Mouse (Mus musculus) MEL (cell line): ENCODE results near the gene Senp1. TPM values are rescaled to one million over a fixed set of nuclear protein-coding genes. Genes with fewer than 3 reads are reported as not detected.

Experiments
- DNase-seq: peaks from one replicate; pipeline ENCODE4 v3.0.0; 2011; ENCODE audit warnings: low read depth, low spot score
- H3K27ac ChIP-seq: 2 replicates; pipeline ENCODE4 v1.5.1; 2012; ENCODE audit warnings: low read depth, mild to moderate bottlenecking, control low read depth, low read length, moderate library complexity; ENCODE audit not compliant: control insufficient read depth
- H3K27me3 ChIP-seq, 2 experiments: fragments of 150-350 bp in 1 of 2; sonication (generic) in 1 of 2; 2 replicates each; pipeline ENCODE4 v1.6.1; 2012; ENCODE audit warnings: low read length in 2 of 2, mild to moderate bottlenecking in 2 of 2, improper control_type of control experiment in 1 of 2, moderate library complexity in 1 of 2; ENCODE audit not compliant: insufficient read depth in 2 of 2, control insufficient read depth in 1 of 2
- H3K36me3 ChIP-seq, 2 experiments: 2 replicates each; pipeline ENCODE4 v1.6.1; 2012 to 2014; ENCODE audit warnings: low read length in 2 of 2, improper control_type of control experiment in 1 of 2, inconsistent platforms in 1 of 2, mild to moderate bottlenecking in 1 of 2; ENCODE audit not compliant: insufficient read depth in 2 of 2, control insufficient read depth in 1 of 2
- H3K4me1 ChIP-seq, 2 experiments: fragments of 150-350 bp in 1 of 2; sonication (generic) in 1 of 2; 2 replicates each; pipeline ENCODE4 v1.6.1; 2012; ENCODE audit warnings: low read length in 2 of 2, improper control_type of control experiment in 1 of 2, mild to moderate bottlenecking in 1 of 2; ENCODE audit not compliant: insufficient read depth in 2 of 2, control insufficient read depth in 1 of 2
- H3K4me3 ChIP-seq, 2 experiments: fragments of 150-350 bp in 1 of 2; sonication (generic) in 1 of 2; 2 replicates each; pipeline ENCODE4 v1.5.1; 2012; ENCODE audit warnings: low read depth in 2 of 2, low read length in 2 of 2, mild to moderate bottlenecking in 2 of 2, moderate library complexity in 2 of 2, control low read depth in 1 of 2, improper control_type of control experiment in 1 of 2; ENCODE audit not compliant: control insufficient read depth in 1 of 2, insufficient read depth in 1 of 2
- H3K79me2 ChIP-seq: 2 replicates; pipeline ENCODE4 v1.6.1; 2012; ENCODE audit warnings: mild to moderate bottlenecking, low read length, moderate library complexity; ENCODE audit not compliant: control insufficient read depth, poor library complexity, insufficient read depth
- H3K9ac ChIP-seq: 2 replicates; pipeline ENCODE4 v1.6.1; 2012; ENCODE audit warnings: low read depth, mild to moderate bottlenecking, control low read depth, low read length, moderate library complexity; ENCODE audit not compliant: control insufficient read depth, poor library complexity, severe bottlenecking
- H3K9me3 ChIP-seq: fragments of 150-350 bp; sonication (generic); replicated peaks from 2 replicates; pipeline ENCODE4 v1.6.1; 2012; ENCODE audit warnings: mild to moderate bottlenecking, low read length, improper control_type of control experiment, moderate library complexity; ENCODE audit not compliant: insufficient read depth
- BHLHE40 ChIP-seq: IDR thresholded peaks from 2 replicates; pipeline ENCODE4 v1.6.1; 2012; ENCODE audit warnings: low read depth, mild to moderate bottlenecking, inconsistent platforms, low read length, improper control_type of control experiment, borderline replicate concordance
- CHD1 ChIP-seq: IDR thresholded peaks from 2 replicates; pipeline ENCODE4 v1.6.1; 2012; ENCODE audit warnings: low read depth, mild to moderate bottlenecking, inconsistent platforms, low read length, improper control_type of control experiment
- CHD2 ChIP-seq: IDR thresholded peaks from 2 replicates; pipeline ENCODE4 v1.6.1; 2011; ENCODE audit warnings: low read length, improper control_type of control experiment
- E2F4 ChIP-seq: IDR thresholded peaks from 2 replicates; pipeline ENCODE4 v1.6.1; 2011; ENCODE audit warnings: low read depth, low read length, improper control_type of control experiment, borderline replicate concordance
- ELF1 ChIP-seq: IDR thresholded peaks from 2 replicates; pipeline ENCODE4 v1.6.1; 2014; ENCODE audit warnings: low read depth, mild to moderate bottlenecking, inconsistent platforms, low read length, improper control_type of control experiment, moderate library complexity
- EP300 ChIP-seq, 2 experiments: IDR thresholded peaks; 2 replicates each; pipeline ENCODE4 v1.6.1; 2011; ENCODE audit warnings: improper control_type of control experiment in 2 of 2, low read length in 2 of 2, low read depth in 1 of 2, mild to moderate bottlenecking in 1 of 2
- ETS1 ChIP-seq: IDR thresholded peaks from 2 replicates; pipeline ENCODE4 v1.6.1; 2012; ENCODE audit warnings: low read depth, mild to moderate bottlenecking, inconsistent platforms, low read length, improper control_type of control experiment, moderate library complexity
- GABPA ChIP-seq: IDR thresholded peaks from 2 replicates; pipeline ENCODE4 v1.6.1; 2012; ENCODE audit warnings: low read depth, mild to moderate bottlenecking, inconsistent platforms, low read length, improper control_type of control experiment, moderate library complexity
- GATA1 ChIP-seq: IDR thresholded peaks from 2 replicates; pipeline ENCODE4 v1.6.1; 2011; ENCODE audit warnings: low read depth, low read length, improper control_type of control experiment
- HCFC1 ChIP-seq: IDR thresholded peaks from 2 replicates; pipeline ENCODE4 v1.6.1; 2012; ENCODE audit warnings: low read depth, mild to moderate bottlenecking, inconsistent platforms, low read length, improper control_type of control experiment, moderate library complexity
- KAT2A ChIP-seq: conservative IDR thresholded peaks from 2 replicates; pipeline ENCODE4 v1.6.1; 2012; ENCODE audit warnings: low read depth, low read length, improper control_type of control experiment, inconsistent platforms
- MAFK ChIP-seq: IDR thresholded peaks from 2 replicates; pipeline ENCODE4 v1.6.1; 2011; ENCODE audit warnings: low read depth, mild to moderate bottlenecking, low read length, improper control_type of control experiment, borderline replicate concordance
- MAX ChIP-seq: IDR thresholded peaks from 2 replicates; pipeline ENCODE4 v1.6.1; 2011; ENCODE audit warnings: low read length, improper control_type of control experiment
- MAZ ChIP-seq: IDR thresholded peaks from 2 replicates; pipeline ENCODE4 v1.6.1; 2012; ENCODE audit warnings: low read depth, mild to moderate bottlenecking, inconsistent platforms, low read length, improper control_type of control experiment
- MEF2A ChIP-seq: IDR thresholded peaks from 2 replicates; pipeline ENCODE4 v1.6.1; 2014; ENCODE audit warnings: low read depth, mild to moderate bottlenecking, inconsistent platforms, low read length, improper control_type of control experiment; ENCODE audit not compliant: poor library complexity, insufficient replicate concordance, severe bottlenecking; ENCODE audit errors: extremely low read depth
- MXI1 ChIP-seq: IDR thresholded peaks from 2 replicates; pipeline ENCODE4 v1.6.1; 2011; ENCODE audit warnings: mild to moderate bottlenecking, low read depth, low read length, improper control_type of control experiment
- MYB ChIP-seq: IDR thresholded peaks from 2 replicates; pipeline ENCODE4 v1.6.1; 2011; ENCODE audit warnings: mild to moderate bottlenecking, low read depth, low read length, improper control_type of control experiment
- MYC ChIP-seq: IDR thresholded peaks from 2 replicates; pipeline ENCODE4 v1.6.1; 2011; ENCODE audit warnings: low read depth, mild to moderate bottlenecking, low read length, improper control_type of control experiment, moderate library complexity
- NELFE ChIP-seq: IDR thresholded peaks from 2 replicates; pipeline ENCODE4 v1.6.1; 2011; ENCODE audit warnings: low read depth, low read length, improper control_type of control experiment
- NRF1 ChIP-seq: IDR thresholded peaks from 2 replicates; pipeline ENCODE4 v1.6.1; 2014; ENCODE audit warnings: low read depth, mild to moderate bottlenecking, inconsistent platforms, low read length, improper control_type of control experiment, moderate library complexity; ENCODE audit not compliant: poor library complexity, insufficient read depth, severe bottlenecking
- POLR2A ChIP-seq, 2 experiments: IDR thresholded peaks; 2 replicates each; pipeline ENCODE4 v1.6.1; 2011 to 2012; ENCODE audit warnings: low read length in 2 of 2, mild to moderate bottlenecking in 2 of 2, control low read depth in 1 of 2, improper control_type of control experiment in 1 of 2, low read depth in 1 of 2, moderate library complexity in 1 of 2; ENCODE audit not compliant: control insufficient read depth in 1 of 2, insufficient read depth in 1 of 2, poor library complexity in 1 of 2
- POLR2AphosphoS2 ChIP-seq: IDR thresholded peaks from 2 replicates; pipeline ENCODE4 v1.6.1; 2011; ENCODE audit warnings: low read length, improper control_type of control experiment
- POLR2AphosphoS5 ChIP-seq: IDR thresholded peaks from 2 replicates; pipeline ENCODE4 v1.6.1; 2012; ENCODE audit warnings: low read depth, borderline replicate concordance, mild to moderate bottlenecking, inconsistent platforms, low read length, moderate library complexity, mixed read lengths
- RAD21 ChIP-seq: IDR thresholded peaks from 2 replicates; pipeline ENCODE4 v1.6.1; 2011; ENCODE audit warnings: mild to moderate bottlenecking, low read depth, low read length, improper control_type of control experiment
- RCOR1 ChIP-seq: IDR thresholded peaks from 2 replicates; pipeline ENCODE4 v1.6.1; 2012; ENCODE audit warnings: low read depth, mild to moderate bottlenecking, inconsistent platforms, low read length, improper control_type of control experiment
- SIN3A ChIP-seq: IDR thresholded peaks from 2 replicates; pipeline ENCODE4 v1.6.1; 2012; ENCODE audit warnings: low read length, improper control_type of control experiment, inconsistent platforms
- SMC3 ChIP-seq: IDR thresholded peaks from 2 replicates; pipeline ENCODE4 v1.6.1; 2011; ENCODE audit warnings: low read depth, low read length, improper control_type of control experiment
- TAL1 ChIP-seq: IDR thresholded peaks from 2 replicates; pipeline ENCODE4 v1.6.1; 2012; ENCODE audit warnings: mild to moderate bottlenecking, inconsistent platforms, low read length, moderate library complexity, mixed read lengths
- TBP ChIP-seq: IDR thresholded peaks from 2 replicates; pipeline ENCODE4 v1.8.0; 2011; ENCODE audit warnings: low read depth, low read length, improper control_type of control experiment
- TCF12 ChIP-seq: IDR thresholded peaks from 2 replicates; pipeline ENCODE4 v1.6.1; 2014; ENCODE audit warnings: low read depth, mild to moderate bottlenecking, inconsistent platforms, low read length, improper control_type of control experiment, moderate library complexity
- USF1 ChIP-seq: IDR thresholded peaks from 2 replicates; pipeline ENCODE4 v1.6.1; 2014; ENCODE audit warnings: low read depth, mild to moderate bottlenecking, inconsistent platforms, low read length, improper control_type of control experiment, moderate library complexity
- USF2 ChIP-seq, 2 experiments: IDR thresholded peaks; 2 replicates each; pipeline ENCODE4 v1.6.1; 2011 to 2012; ENCODE audit warnings: improper control_type of control experiment in 2 of 2, low read length in 2 of 2, borderline replicate concordance in 1 of 2, inconsistent platforms in 1 of 2, low read depth in 1 of 2, mild to moderate bottlenecking in 1 of 2; ENCODE audit not compliant: insufficient read depth in 1 of 2
- ZC3H11A ChIP-seq: IDR thresholded peaks from 2 replicates; pipeline ENCODE4 v1.6.1; 2012; ENCODE audit warnings: low read depth, mild to moderate bottlenecking, inconsistent platforms, low read length, improper control_type of control experiment
- ZKSCAN1 ChIP-seq: IDR thresholded peaks from 2 replicates; pipeline ENCODE4 v1.6.1; 2012; ENCODE audit warnings: low read depth, mild to moderate bottlenecking, inconsistent platforms, low read length, improper control_type of control experiment, moderate library complexity
- ZMIZ1 ChIP-seq: IDR thresholded peaks from 2 replicates; pipeline ENCODE4 v1.6.1; 2012; ENCODE audit warnings: low read depth, mild to moderate bottlenecking, inconsistent platforms, low read length, improper control_type of control experiment, moderate library complexity
- ZNF384 ChIP-seq: IDR thresholded peaks from 2 replicates; pipeline ENCODE4 v1.6.1; 2012; ENCODE audit warnings: low read depth, mild to moderate bottlenecking, inconsistent platforms, low read length, improper control_type of control experiment
- polyA plus RNA-seq, 2 experiments: library from polyadenylated mRNA; stranded (reverse) in 1 of 2; unstranded in 1 of 2; fragments of >175 nt in 1 of 2; fragments of >200 nt in 1 of 2; gene quantifications; 2 replicates each; pipeline versions ENCODE4 v1.2.1 to v1.2.4; 2012; ENCODE audit warnings: low replicate concordance in 2 of 2, low read depth in 1 of 2; ENCODE audit not compliant: insufficient read length in 2 of 2, insufficient read depth in 1 of 2, missing spikeins in 1 of 2
- total RNA-seq: library from RNA; depleted of rRNA; stranded (reverse); fragments of 300-350 nt; gene quantifications from 2 replicates; pipeline ENCODE4 v1.2.3, GENCODE M21; 2012

Gene Senp1
- total and polyA plus RNA-seq, 3 experiments: 34.1 to 96.5 TPM; not detected in 1

GRCm38 (mm10) chr15:98092372-98093120, 998 bp downstream of the Senp1 start, which contains the start of gene Pfkm:
Gene Pfkm (plus strand): TSS chr15:98092589.
- H3K27me3 ChIP-seq: no peaks in the 10 kb centered on the region
- H3K9me3 ChIP-seq: no peaks in the 10 kb centered on the region
- peaks cover 56% of the 10 kb centered on the region for H3K79me2 ChIP-seq
- H3K4me1 ChIP-seq: peaks cover 22 to 23% of the 10 kb centered on the region in 2 experiments
- H3K9ac ChIP-seq: peak within 1 kb of the TSS; percentile 89
- H3K27ac ChIP-seq: peak within 1 kb of the TSS; percentile 97
- H3K36me3 ChIP-seq: peaks cover 8 to 35% of the 10 kb centered on the region in 2 experiments
- peak within 1 kb of the TSS; percentile 82 to 83 for H3K4me3 ChIP-seq
- peak; percentile 84 for DNase-seq
- TF ChIP-seq ZC3H11A: no peak
- no peak for TF ChIP-seq POLR2AphosphoS5
- TF ChIP-seq MAFK: peak; percentile 83
- TF ChIP-seq USF1: peak; percentile 86
- peak; percentile 72 for TF ChIP-seq TAL1
- TF ChIP-seq HCFC1: peak; percentile 70; the same call in 1 of the 2 replicates
- peak; percentile 87 for TF ChIP-seq TBP
- TF ChIP-seq MAZ: peak; percentile 72; the same call in 1 of the 2 replicates
- TF ChIP-seq RAD21: no peak
- TF ChIP-seq E2F4: peak; percentile 77
- TF ChIP-seq POLR2AphosphoS2: peak; percentile 79; the same call in 1 of the 2 replicates
- TF ChIP-seq NELFE: no peak; the same call in 1 of the 2 replicates
- no peak for TF ChIP-seq ZKSCAN1
- peak; percentile 100 for TF ChIP-seq GATA1
- TF ChIP-seq SMC3: no peak
- no peak for TF ChIP-seq USF2 (IDR thresholded peaks at IDR 0.05; ENCODE audit: borderline replicate concordance in 1 of 2, insufficient read depth in 1 of 2, low read depth in 1 of 2, low read length in 2 of 2)
- TF ChIP-seq NRF1: no peak
- TF ChIP-seq MYC: peak; percentile 99
- TF ChIP-seq KAT2A: peak; percentile 61
- peak; percentile 47; the same call in 1 of the 2 replicates for TF ChIP-seq MEF2A
- TF ChIP-seq TCF12: peak; percentile 99
- peak; percentile 39 to 52; a peak in 2 of 4 replicates for TF ChIP-seq POLR2A (IDR thresholded peaks at IDR 0.05; ENCODE audit: control insufficient read depth in 1 of 2, insufficient read depth in 1 of 2, low read depth in 1 of 2, low read length in 2 of 2, poor library complexity in 1 of 2)
- peak; percentile 97 for TF ChIP-seq ETS1
- peak; percentile 96 for TF ChIP-seq RCOR1
- TF ChIP-seq MAX: peak; percentile 94
- peak; percentile 76 for TF ChIP-seq ZMIZ1
- TF ChIP-seq CHD1: no peak; the same call in 1 of the 2 replicates
- TF ChIP-seq MYB: peak; percentile 68; the same call in 1 of the 2 replicates
- TF ChIP-seq CHD2: no peak
- no peak for TF ChIP-seq GABPA
- peak; percentile 99 for TF ChIP-seq MXI1
- peak; percentile 99 for TF ChIP-seq SIN3A
- TF ChIP-seq ZNF384: peak; percentile 46; the same call in 1 of the 2 replicates
- peak; percentile 100 for TF ChIP-seq BHLHE40
- TF ChIP-seq EP300 (IDR thresholded peaks at IDR 0.05; ENCODE audit: low read depth in 1 of 2, low read length in 2 of 2): peak; percentile 98 to 99
- no peak for TF ChIP-seq ELF1
